Mouse (Mus musculus) intestine, postnatal 0 days (tissue): ENCODE measurements at regions not wholly inside any gene's neighbourhood (a gene's known extent, or its start where the extent isn't known, plus 50 kb on each side); places are given as distances from the start of the nearest gene placed in this dataset.
"Not testable (repeated sequence)": the region's sequence is repeated elsewhere in the genome, so short reads cannot be mapped to it uniquely, and the experiment has no call there.

Experiments
- ATAC-seq: fragments of 200-750 bp; cut with Nextera tagmentation; 2 replicates; pipeline ENCODE4 v1.8.0; 2017; ENCODE audit warnings: mild to moderate bottlenecking, moderate TSS enrichment, moderate library complexity
- H3K27ac ChIP-seq: fragments of 300-500 bp; sonication (generic); 2 replicates; pipeline ENCODE4 v1.5.1; 2014; ENCODE audit warnings: mild to moderate bottlenecking, low read depth, low read length, moderate library complexity
- H3K27me3 ChIP-seq: fragments of 300-500 bp; sonication (generic); replicated peaks from 2 replicates; pipeline ENCODE4 v1.6.1; 2014; ENCODE audit warnings: low read length, mixed read lengths; ENCODE audit not compliant: control insufficient read depth, insufficient read depth
- H3K36me3 ChIP-seq: fragments of 300-500 bp; sonication (generic); 2 replicates; pipeline ENCODE4 v1.6.1; 2014; ENCODE audit warnings: mild to moderate bottlenecking, moderate library complexity; ENCODE audit not compliant: control insufficient read depth, insufficient read depth
- H3K4me1 ChIP-seq: fragments of 300-500 bp; sonication (generic); replicated peaks from 2 replicates; pipeline ENCODE4 v1.6.1; 2014; ENCODE audit warnings: antibody characterized with exemption, low read length, mixed read lengths; ENCODE audit not compliant: control insufficient read depth, insufficient read depth
- H3K4me2 ChIP-seq: fragments of 300-500 bp; sonication (generic); replicated peaks from 2 replicates; pipeline ENCODE4 v1.6.1; 2014; ENCODE audit warnings: low read depth, mild to moderate bottlenecking, moderate library complexity
- H3K4me3 ChIP-seq: fragments of 300-500 bp; sonication (generic); 2 replicates; pipeline ENCODE4 v1.5.1; 2014; ENCODE audit warnings: low read depth, low read length
- H3K9ac ChIP-seq: fragments of 300-500 bp; sonication (generic); 2 replicates; pipeline ENCODE4 v1.6.1; 2014; ENCODE audit warnings: mild to moderate bottlenecking, low read depth, low read length
- H3K9me3 ChIP-seq: fragments of 300-500 bp; sonication (generic); 2 replicates; pipeline ENCODE4 v1.6.1; 2016; ENCODE audit warnings: mixed run types; ENCODE audit not compliant: control insufficient read depth
- CTCF ChIP-seq: sonication (generic); IDR thresholded peaks from 2 replicates; pipeline ENCODE4 v1.5.1; 2016; ENCODE audit warnings: low read depth, mild to moderate bottlenecking, control low read depth, antibody characterized with exemption, moderate library complexity
- WGBS: fragments of 180-500 bp; shearing (Covaris S2); extraction: QIAGEN DNeasy Blood & Tissue Kit; methylation state at CpG from one replicate; pipeline ENCODE4 v1.1.7; 2014; 5-methylcytosine and 5-hydroxymethylcytosine counted together

- Histone ChIP-seq H3K27ac (no peak overlapping the region), H3K36me3 (no peaks in the 10 kb centered on the region)
- WGBS: 73% methylated on average over 5 of the region's 5 CpGs
These were observed 68.6 kb upstream of the Creb1 start for GRCm38 (mm10) chr1:64463715-64464290.

GRCm38 (mm10) chr1:64461616-64462015 lies 70.8 kb upstream of the Creb1 start:
- not testable (repeated sequence) for H3K27ac ChIP-seq, H3K9me3 ChIP-seq, H3K9ac ChIP-seq, H3K36me3 ChIP-seq, H3K4me1 ChIP-seq, H3K4me3 ChIP-seq, H3K27me3 ChIP-seq, H3K4me2 ChIP-seq, ATAC-seq
- 92% methylated on average over 6 of the region's 6 CpGs for whole genome bisulfite sequencing

More at GRCm38 (mm10) chr1:64463715-64464290, 68.6 kb upstream of the Creb1 start:
- TF ChIP-seq CTCF: no peak
- Histone ChIP-seq H3K4me3 (no peak overlapping the region), H3K4me1 (no peaks in the 10 kb centered on the region), H3K9ac (no peak overlapping the region), H3K4me2 (no peak overlapping the region), H3K27me3 (no peaks in the 10 kb centered on the region), H3K9me3 (no peaks in the 10 kb centered on the region)
- no peak for ATAC-seq

GRCm38 (mm10) chr1:64457872-64458271 lies 74.6 kb upstream of the Creb1 start:
- no peak overlapping the region for H3K4me2 ChIP-seq
- H3K4me3 ChIP-seq: no peak overlapping the region
- no peaks in the 10 kb centered on the region for H3K27me3 ChIP-seq
- 79% methylated on average over 5 of the region's 5 CpGs for WGBS
- H3K9ac ChIP-seq: no peak overlapping the region
- H3K4me1 ChIP-seq: no peaks in the 10 kb centered on the region
- H3K27ac ChIP-seq: no peak overlapping the region
- H3K9me3 ChIP-seq: no peaks in the 10 kb centered on the region
- ATAC-seq: no peak
- no peak for TF ChIP-seq CTCF
- H3K36me3 ChIP-seq: no peaks in the 10 kb centered on the region

GRCm38 (mm10) chr1:64449141-64449540 lies 83.3 kb upstream of the Creb1 start:
- H3K27ac ChIP-seq: no peak overlapping the region
- no peak overlapping the region for H3K4me3 ChIP-seq
- TF ChIP-seq CTCF: no peak
- H3K9ac ChIP-seq: no peak overlapping the region
- WGBS: 79% methylated on average over 3 of the region's 3 CpGs
- H3K4me1 ChIP-seq: no peaks in the 10 kb centered on the region
- H3K36me3 ChIP-seq: no peaks in the 10 kb centered on the region
- ATAC-seq: no peak
- no peaks in the 10 kb centered on the region for H3K27me3 ChIP-seq
- no peak overlapping the region for H3K4me2 ChIP-seq
- 0 out of 2 replicates have a peak, but pooled peaks cover 3% of the 10 kb centered on the region for H3K9me3 ChIP-seq

- Histone ChIP-seq H3K4me1 (no peaks in the 10 kb centered on the region), H3K9ac (no peak overlapping the region), H3K36me3 (no peaks in the 10 kb centered on the region), H3K27me3 (no peaks in the 10 kb centered on the region), H3K4me2 (no peak overlapping the region), H3K9me3 (0 out of 2 replicates have a peak, but pooled peaks cover 3% of the 10 kb centered on the region), H3K4me3 (no peak overlapping the region), H3K27ac (no peak overlapping the region)
- WGBS: 2% methylated on average over 5 of the region's 5 CpGs
- no peak for ATAC-seq
- peak; percentile 85 for TF ChIP-seq CTCF
These were observed 84.4 kb upstream of the Creb1 start for GRCm38 (mm10) chr1:64448090-64448489.

GRCm38 (mm10) chr1:64446492-64446891 lies 86.0 kb upstream of the Creb1 start:
- Histone ChIP-seq H3K27me3 (no peaks in the 10 kb centered on the region), H3K4me3 (no peak overlapping the region), H3K9me3 (0 out of 2 replicates have a peak, but pooled peaks cover 3% of the 10 kb centered on the region), H3K4me1 (no peaks in the 10 kb centered on the region), H3K27ac (no peak overlapping the region), H3K4me2 (no peak overlapping the region), H3K36me3 (no peaks in the 10 kb centered on the region), H3K9ac (no peak overlapping the region)
- no peak for ATAC-seq
- no peak for TF ChIP-seq CTCF
- 81% methylated on average over 4 of the region's 4 CpGs for WGBS
